Mouse (Mus musculus): ENCODE results near the gene Arpc4. TPM values are rescaled to one million over a fixed set of nuclear protein-coding genes. Genes with fewer than 3 reads are reported as not detected.
"Not testable (repeated sequence)": the region's sequence is repeated elsewhere in the genome, so short reads cannot be mapped to it uniquely, and the experiment has no call there.

The Arpc4 gene
- polyA plus RNA-seq (2012): 14.9 and 23.3 TPM in 2 replicates

DNA sequence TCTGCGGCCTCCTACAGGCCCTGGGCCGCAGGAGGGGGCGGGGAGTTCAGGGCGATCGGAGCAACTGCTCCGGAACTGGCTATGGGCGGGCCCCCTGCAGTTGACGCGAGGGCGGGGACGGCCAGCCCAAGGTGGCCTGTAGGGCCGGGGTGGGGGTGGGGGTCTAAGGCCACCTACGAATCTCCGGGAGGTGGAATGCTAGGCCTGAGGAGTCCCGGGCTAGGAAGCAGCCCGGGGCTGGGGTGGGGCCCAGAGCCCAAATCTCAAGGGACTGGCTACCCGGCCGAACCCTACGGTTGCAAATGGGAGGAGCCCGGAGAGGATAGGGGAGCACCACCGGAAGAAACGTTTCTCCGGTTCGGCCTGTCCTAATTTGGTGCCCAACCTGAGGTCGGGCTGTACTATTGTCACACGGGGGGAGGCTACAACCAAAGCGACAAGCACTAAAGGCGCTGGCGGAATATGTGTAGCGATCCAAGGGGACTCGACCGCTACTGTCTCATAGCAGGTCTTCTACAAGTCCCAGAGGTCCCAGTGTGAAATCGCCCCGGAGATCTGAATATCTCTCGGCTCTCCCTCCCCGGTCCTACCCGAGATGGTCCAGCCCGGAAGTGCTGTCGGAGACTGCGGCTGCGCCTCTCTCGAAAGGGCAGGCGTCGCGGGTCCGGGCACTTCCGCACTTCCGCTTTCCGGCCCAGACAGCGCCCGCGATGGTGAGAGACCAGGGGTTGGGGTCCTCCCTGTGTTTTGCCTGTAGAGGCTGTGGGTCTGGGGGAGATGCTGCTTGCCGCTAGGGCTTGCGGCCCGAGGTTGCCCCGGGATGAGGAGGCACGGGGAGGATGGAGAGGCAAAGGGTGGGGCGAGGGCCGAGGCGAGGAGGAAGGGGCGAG is at the start of gene Arpc4, which contains the start of gene Tada3:
TSS of gene Arpc4 (plus strand) at position 620 of the 890 bp plus-strand sequence.
TSS of gene Tada3 (minus strand) at position 388 of the 890 bp plus-strand sequence.
- H3K4me3 ChIP-seq (replicated peaks): peak within 1 kb of the TSS; percentile 87
- no peaks in the 10 kb centered on the region for H3K27me3 ChIP-seq (ENCODE audit: control insufficient read depth)
- peaks cover 62% of the 10 kb centered on the region for H3K36me3 ChIP-seq (ENCODE audit: control insufficient read depth)
- peak; percentile 59 for TF ChIP-seq GATA1 (IDR thresholded peaks at IDR 0.05; ENCODE audit: low read length)
- TF ChIP-seq TAL1 (IDR thresholded peaks at IDR 0.05; ENCODE audit: low read length): no peak
- peaks cover 71% of the 10 kb centered on the region for H3K4me1 ChIP-seq (ENCODE audit: control insufficient read depth)
- no peaks in the 10 kb centered on the region for H3K9me3 ChIP-seq (ENCODE audit: control insufficient read depth, low read length)

- peaks cover 60% of the 10 kb centered on the region for H3K36me3 ChIP-seq (ENCODE audit: control insufficient read depth)
- TF ChIP-seq TAL1 (IDR thresholded peaks at IDR 0.05; ENCODE audit: low read length) (no peak), GATA1 (IDR thresholded peaks at IDR 0.05; ENCODE audit: low read length) (no peak)
- no peaks in the 10 kb centered on the region for H3K9me3 ChIP-seq (ENCODE audit: control insufficient read depth, low read length)
- H3K27me3 ChIP-seq (ENCODE audit: control insufficient read depth): no peaks in the 10 kb centered on the region
- H3K4me1 ChIP-seq (ENCODE audit: control insufficient read depth): peaks cover 34% of the 10 kb centered on the region
- no peak overlapping the region for H3K4me3 ChIP-seq (replicated peaks)
These were observed 48.5 kb upstream of the Arpc4 start for GRCm38 (mm10) chr6:113329396-113329795.

DNA sequence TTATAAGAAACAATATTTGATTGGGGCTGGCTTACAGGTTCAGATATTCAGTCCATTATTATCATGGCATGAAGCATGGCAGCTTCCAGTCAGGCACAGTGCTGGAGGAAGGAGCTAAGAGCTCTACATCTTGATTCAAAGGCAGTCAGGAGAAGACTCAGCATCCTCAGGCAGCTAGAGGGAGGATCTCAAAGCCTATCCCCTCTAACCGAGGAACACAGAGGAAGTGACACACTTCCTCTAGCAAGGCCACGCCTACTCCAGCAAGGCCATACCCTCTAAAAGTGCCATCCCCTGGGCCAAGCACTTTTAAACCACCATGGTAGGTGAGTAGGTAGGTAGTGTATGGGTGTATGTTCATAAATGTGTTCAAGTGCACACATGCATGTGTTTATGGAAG is 47.4 kb upstream of the Arpc4 start:
- TF ChIP-seq TAL1 (IDR thresholded peaks at IDR 0.05; ENCODE audit: low read length) (no peak), GATA1 (IDR thresholded peaks at IDR 0.05; ENCODE audit: low read length) (no peak)
- Histone ChIP-seq H3K27me3 (ENCODE audit: control insufficient read depth) (no peaks in the 10 kb centered on the region), H3K36me3 (ENCODE audit: control insufficient read depth) (peaks cover 60% of the 10 kb centered on the region), H3K9me3 (ENCODE audit: control insufficient read depth, low read length) (no peaks in the 10 kb centered on the region), H3K4me3 (replicated peaks) (no peak overlapping the region), H3K4me1 (ENCODE audit: control insufficient read depth) (peaks cover 30% of the 10 kb centered on the region)

- H3K36me3 ChIP-seq (ENCODE audit: control insufficient read depth): peaks cover 65% of the 10 kb centered on the region
- H3K27me3 ChIP-seq (ENCODE audit: control insufficient read depth): no peaks in the 10 kb centered on the region
- H3K9me3 ChIP-seq (ENCODE audit: control insufficient read depth, low read length): no peaks in the 10 kb centered on the region
- H3K4me3 ChIP-seq (replicated peaks): no peak overlapping the region
- peaks cover 21% of the 10 kb centered on the region for H3K4me1 ChIP-seq (ENCODE audit: control insufficient read depth)
- TF ChIP-seq GATA1 (IDR thresholded peaks at IDR 0.05; ENCODE audit: low read length) (no peak), TAL1 (IDR thresholded peaks at IDR 0.05; ENCODE audit: low read length) (no peak)
These were observed 46.2 kb upstream of the Arpc4 start for GRCm38 (mm10) chr6:113331721-113332120.

GRCm38 (mm10) chr6:113332734-113333133 is 45.2 kb upstream of the Arpc4 start:
- not testable (repeated sequence) for H3K4me3 ChIP-seq (replicated peaks); H3K27me3 ChIP-seq (ENCODE audit: control insufficient read depth); H3K9me3 ChIP-seq (ENCODE audit: control insufficient read depth, low read length)
- Histone ChIP-seq H3K36me3 (ENCODE audit: control insufficient read depth) (peaks cover 67% of the 10 kb centered on the region), H3K4me1 (ENCODE audit: control insufficient read depth) (peaks cover 18% of the 10 kb centered on the region)

DNA sequence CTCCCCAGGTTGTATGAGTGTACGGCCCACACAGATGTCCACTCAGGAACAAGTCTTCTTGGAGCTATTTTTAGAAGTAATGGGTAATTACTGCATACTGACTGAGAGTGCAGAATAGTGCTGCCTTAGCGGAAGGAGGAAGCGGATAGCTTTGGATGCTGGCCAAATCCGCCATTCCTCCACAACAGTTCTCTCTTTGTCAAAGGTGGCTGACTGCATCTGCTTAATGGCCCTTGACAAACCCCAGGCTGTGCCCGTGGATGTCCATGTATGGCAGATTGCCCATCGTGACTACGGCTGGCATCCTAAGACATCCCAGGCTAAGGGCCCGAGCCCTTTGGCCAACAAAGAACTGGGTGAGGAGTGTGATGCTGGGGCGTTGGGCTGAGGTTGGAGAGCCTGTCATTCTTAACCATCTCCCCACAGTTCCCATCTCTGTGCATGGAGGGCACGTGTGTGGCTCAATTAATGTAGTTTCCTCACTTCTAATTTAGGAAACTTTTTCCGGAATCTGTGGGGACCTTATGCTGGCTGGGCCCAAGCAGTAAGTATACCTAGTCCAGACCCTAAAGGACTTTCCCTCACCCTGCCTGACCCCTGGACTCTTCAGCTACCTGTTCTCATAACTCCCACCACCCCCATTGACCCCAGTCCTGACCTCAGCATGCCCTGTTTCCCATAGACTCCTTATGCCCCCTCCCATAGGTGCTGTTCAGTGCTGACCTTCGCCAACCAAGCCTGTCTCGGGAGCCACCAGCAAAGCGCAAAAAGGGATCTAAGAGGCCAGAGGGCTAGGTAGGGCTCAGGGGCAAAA is 44.6 kb upstream of the Arpc4 start:
- no peak for TF ChIP-seq GATA1 (IDR thresholded peaks at IDR 0.05; ENCODE audit: low read length)
- Histone ChIP-seq H3K4me1 (ENCODE audit: control insufficient read depth) (peaks cover 16% of the 10 kb centered on the region), H3K36me3 (ENCODE audit: control insufficient read depth) (peaks cover 68% of the 10 kb centered on the region), H3K9me3 (ENCODE audit: control insufficient read depth, low read length) (no peaks in the 10 kb centered on the region), H3K4me3 (replicated peaks) (no peak overlapping the region), H3K27me3 (ENCODE audit: control insufficient read depth) (no peaks in the 10 kb centered on the region)

GRCm38 (mm10) chr6:113334216-113334615 is 43.7 kb upstream of the Arpc4 start:
- Histone ChIP-seq H3K9me3 (ENCODE audit: control insufficient read depth, low read length) (no peaks in the 10 kb centered on the region), H3K36me3 (ENCODE audit: control insufficient read depth) (peaks cover 59% of the 10 kb centered on the region), H3K27me3 (ENCODE audit: control insufficient read depth) (no peaks in the 10 kb centered on the region), H3K4me1 (ENCODE audit: control insufficient read depth) (peaks cover 8% of the 10 kb centered on the region), H3K4me3 (replicated peaks) (no peak overlapping the region)
- TF ChIP-seq GATA1 (IDR thresholded peaks at IDR 0.05; ENCODE audit: low read length): no peak
- no peak for TF ChIP-seq TAL1 (IDR thresholded peaks at IDR 0.05; ENCODE audit: low read length)

DNA sequence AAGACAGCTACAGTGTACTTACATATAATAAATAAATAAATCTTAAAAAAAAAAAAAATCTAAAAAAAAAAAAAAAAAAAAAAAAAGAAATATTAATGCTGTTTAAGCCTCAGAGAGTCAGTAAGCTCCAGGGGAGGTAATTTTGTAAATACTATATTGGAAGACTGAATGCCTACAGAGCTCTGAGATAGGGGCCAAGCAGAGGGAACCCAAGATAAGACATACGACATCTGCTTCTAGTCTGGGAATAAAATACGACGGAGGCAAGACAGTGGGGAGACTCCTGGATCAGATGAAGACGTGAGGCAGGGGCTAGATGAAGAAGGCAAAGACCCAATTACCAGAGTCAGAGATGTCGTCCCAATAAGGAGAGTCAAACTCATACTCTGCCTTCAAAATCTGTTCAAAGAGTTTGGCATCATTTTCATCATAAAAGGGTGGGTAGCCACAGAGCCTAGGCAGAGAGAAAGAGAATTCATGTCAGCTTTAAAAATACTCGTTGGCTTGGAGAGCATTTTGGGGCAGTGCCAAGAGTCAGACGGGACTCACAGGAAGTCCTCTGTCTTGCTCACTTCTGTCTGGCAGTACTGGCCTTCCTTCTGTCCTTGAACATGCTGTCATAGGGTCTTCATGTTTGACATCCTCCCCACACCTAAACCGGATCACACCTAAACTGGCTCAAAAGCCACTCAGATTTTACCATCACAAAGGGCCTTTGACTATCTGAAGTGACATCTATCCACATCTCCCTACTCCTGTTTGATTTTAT is 40.9 kb upstream of the Arpc4 start:
- no peak overlapping the region for H3K4me3 ChIP-seq (replicated peaks)
- peaks cover 40% of the 10 kb centered on the region for H3K36me3 ChIP-seq (ENCODE audit: control insufficient read depth)
- peaks cover 4% of the 10 kb centered on the region for H3K4me1 ChIP-seq (ENCODE audit: control insufficient read depth)
- H3K27me3 ChIP-seq (ENCODE audit: control insufficient read depth): no peaks in the 10 kb centered on the region
- no peaks in the 10 kb centered on the region for H3K9me3 ChIP-seq (ENCODE audit: control insufficient read depth, low read length)
- TF ChIP-seq GATA1 (IDR thresholded peaks at IDR 0.05; ENCODE audit: low read length): no peak
- TF ChIP-seq TAL1 (IDR thresholded peaks at IDR 0.05; ENCODE audit: low read length): no peak
